Mouse (Mus musculus) heart, postnatal 25 days (tissue): Measurements from ENCODE around the gene Srsf4. TPM values are rescaled to one million over a fixed set of nuclear protein-coding genes. Genes with fewer than 3 reads are reported as not detected.

ENCODE experiments used
- DNase-seq: peaks from one replicate; pipeline ENCODE4 v3.0.0; 2022; ENCODE audit warnings: low spot score
- intact Hi-C: fragments of 180-260 bp; cut with DNase I; formaldehyde crosslinking; loops from one replicate; pipeline ENCODE4 v1.15.1; 2025
- total RNA-seq, 2 experiments: library from RNA; stranded (reverse); gene quantifications; 2 replicates each; pipeline ENCODE4 v1.2.3; 2021

Gene Srsf4
- total RNA-seq, 2 experiments from 2014 or later: 32.8 to 38.4 TPM

- intact Hi-C loops: no loop called here
- DNase-seq: no peak
Observed at GRCm38 (mm10) chr4:131910237-131910994, 37.0 kb downstream of the Srsf4 start.

- no peak for DNase-seq
- intact Hi-C loops: no loop called here
Observed at GRCm38 (mm10) chr4:131911521-131911920, 38.1 kb downstream of the Srsf4 start.

GRCm38 (mm10) chr4:131913526-131913925, 40.1 kb downstream of the Srsf4 start:
- intact Hi-C loops: no loop called here
- DNase-seq: no peak

- intact Hi-C loops: no loop called here
- DNase-seq: no peak
Observed at GRCm38 (mm10) chr4:131914046-131914643, 40.7 kb downstream of the Srsf4 start.

- DNase-seq: no peak
- intact Hi-C loops: loop anchor here (5.0 kb wide), 1 partner anchor 52 kb away; no protein-coding TSS in a partner anchor
Observed at GRCm38 (mm10) chr4:131914891-131915469, 41.6 kb downstream of the Srsf4 start.

GRCm38 (mm10) chr4:131915821-131916328, 42.5 kb downstream of the Srsf4 start:
- intact Hi-C loops: loop anchor here (2.0 to 5.0 kb wide), 2 partner anchors 51 to 163 kb away; no protein-coding TSS in a partner anchor

GRCm38 (mm10) chr4:131916425-131916824, 43.0 kb downstream of the Srsf4 start:
- intact Hi-C loops: loop anchor here (2.0 to 5.0 kb wide), 2 partner anchors 51 to 162 kb away; no protein-coding TSS in a partner anchor

More at GRCm38 (mm10) chr4:131915821-131916328, 42.5 kb downstream of the Srsf4 start:
- no peak for DNase-seq

GRCm38 (mm10) chr4:131917010-131917555, 43.7 kb downstream of the Srsf4 start:
- intact Hi-C loops: loop anchor here (2.0 to 5.0 kb wide), 2 partner anchors 50 to 162 kb away; no protein-coding TSS in a partner anchor

More at GRCm38 (mm10) chr4:131916425-131916824, 43.0 kb downstream of the Srsf4 start:
- DNase-seq: peak; percentile 72

GRCm38 (mm10) chr4:131918026-131918533, 44.7 kb downstream of the Srsf4 start:
- no peak for DNase-seq
- intact Hi-C loops: loop anchor here (5.0 kb wide), 1 partner anchor 49 kb away; no protein-coding TSS in a partner anchor

More at GRCm38 (mm10) chr4:131917010-131917555, 43.7 kb downstream of the Srsf4 start:
- no peak for DNase-seq

GRCm38 (mm10) chr4:131918711-131919500, 45.5 kb downstream of the Srsf4 start:
- intact Hi-C loops: loop anchor here (5.0 kb wide), 1 partner anchor 48 kb away; no protein-coding TSS in a partner anchor
- no peak for DNase-seq

GRCm38 (mm10) chr4:131919506-131920140, 46.2 kb downstream of the Srsf4 start:
- no peak for DNase-seq
- intact Hi-C loops: loop anchor here (5.0 kb wide), 1 partner anchor 48 kb away; no protein-coding TSS in a partner anchor

- intact Hi-C loops: no loop called here
- peak; percentile 62 for DNase-seq
Observed at GRCm38 (mm10) chr4:131920141-131920594, 46.8 kb downstream of the Srsf4 start.

- peak; percentile 52 for DNase-seq
- intact Hi-C loops: no loop called here
Observed at GRCm38 (mm10) chr4:131920595-131921351, 47.4 kb downstream of the Srsf4 start.

GRCm38 (mm10) chr4:131921461-131922346, 48.3 kb downstream of the Srsf4 start, which contains the start of gene Tmem200b:
Gene Tmem200b (plus strand): TSS chr4:131921771.
- intact Hi-C loops: no loop called here
- DNase-seq: no peak

- DNase-seq: no peak
- intact Hi-C loops: no loop called here
Observed at GRCm38 (mm10) chr4:131922404-131922803, 49.0 kb downstream of the Srsf4 start.

- intact Hi-C loops: no loop called here
- no peak for DNase-seq
Observed at GRCm38 (mm10) chr4:131924096-131924810, 50.8 kb downstream of the Srsf4 start.
